Comparison of ENCODE assay signal across 13 mouse cellular contexts in genomic region chr13:43149661-43150060, GRCm38 (mm10).
"Had no signal": no experiment of that assay in that cellular context is flagged by ENCODE, and none has a peak within 500 bp of the region (broad histone marks: within the 10 kb centered on the region; RNA-seq: fewer than 3 reads in every experiment).

No protein-coding gene starts in this region.

- H3K27me3 ChIP-seq: limb, embryonic 15.5 days; liver, embryonic 12.5 days; stomach, embryonic 15.5 days had no signal

- H3K27ac ChIP-seq: limb, embryonic 15.5 days; liver, embryonic 12.5 days; midbrain, embryonic 10.5 days; stomach, embryonic 15.5 days had no signal

- H3K4me2 ChIP-seq: limb, embryonic 15.5 days; liver, embryonic 12.5 days; lung, embryonic 14.5 days; stomach, embryonic 15.5 days had no signal

- DNase-seq: kidney, postnatal 25 days; layer of hippocampus, adult 9-11 months; layer of hippocampus, postnatal 36 days; lung, embryonic 14.5 days; lung, postnatal 10 days; lung, postnatal 4 days; midbrain, embryonic 14.5 days; right cerebral cortex, postnatal 14 days; thymus, postnatal 4 days had no signal

- H3K9me3 ChIP-seq: limb, embryonic 15.5 days; liver, embryonic 12.5 days; midbrain, embryonic 10.5 days; stomach, embryonic 15.5 days had no signal

- ATAC-seq: liver, embryonic 12.5 days had no signal

- H3K4me1 ChIP-seq: limb, embryonic 15.5 days; liver, embryonic 12.5 days; stomach, embryonic 15.5 days had no signal

- H3K4me3 ChIP-seq: limb, embryonic 15.5 days; liver, embryonic 12.5 days; midbrain, embryonic 10.5 days; stomach, embryonic 15.5 days had no signal

- H3K9ac ChIP-seq: limb, embryonic 15.5 days; liver, embryonic 12.5 days; lung, embryonic 14.5 days; stomach, embryonic 15.5 days had no signal
